Mouse (Mus musculus): ENCODE measurements around the gene Rab11fip3.

The Rab11fip3 gene

DNA sequence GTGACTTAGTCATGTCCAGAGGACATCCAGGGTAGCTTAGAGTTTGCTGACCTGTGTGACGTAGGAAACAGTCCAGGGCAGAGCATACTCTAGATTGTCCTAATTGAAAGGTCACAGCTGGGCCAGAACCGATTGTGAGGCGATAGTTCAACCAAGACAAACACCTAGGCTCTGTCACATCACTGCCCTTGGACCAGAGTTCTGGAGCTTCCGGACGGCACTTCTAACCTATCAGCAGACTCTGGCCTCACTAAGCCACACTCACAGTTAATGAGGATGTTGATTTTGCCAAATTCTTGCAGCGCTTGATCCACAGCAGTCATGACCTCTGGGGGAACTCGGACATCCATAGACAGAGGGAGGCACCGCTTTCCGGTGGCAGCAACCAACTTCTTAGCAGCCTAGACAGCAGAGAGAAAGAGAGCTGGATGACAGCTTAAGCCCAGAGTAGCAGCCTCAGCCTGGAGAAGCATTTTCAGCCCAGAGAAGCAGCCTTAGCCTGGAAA lies 17.8 kb upstream of the Rab11fip3 start:
- no peak for DNase-seq (ENCODE audit: low spot score in 2 of 2)

DNA sequence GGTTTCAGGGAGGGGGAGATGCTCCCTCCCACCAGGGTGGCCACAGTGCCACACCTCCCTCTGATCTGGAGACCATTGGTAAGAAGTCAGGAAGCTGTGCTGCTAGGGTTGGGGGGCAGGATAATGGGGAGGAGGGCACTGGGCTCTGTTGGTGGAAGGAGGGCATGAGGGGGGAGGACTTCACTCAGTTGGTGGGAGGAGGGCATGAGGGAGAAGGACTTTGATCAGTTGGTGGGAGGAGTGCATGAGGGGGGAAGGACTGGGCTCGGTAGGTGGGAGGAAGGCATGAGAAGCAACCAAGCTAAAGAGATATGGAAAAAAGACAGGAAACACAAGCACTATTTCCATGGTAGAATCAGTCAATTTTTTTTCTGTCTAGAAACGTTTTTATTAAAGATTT lies 11.5 kb upstream of the Rab11fip3 start:
- no peak for DNase-seq (ENCODE audit: low spot score in 2 of 2)

DNA sequence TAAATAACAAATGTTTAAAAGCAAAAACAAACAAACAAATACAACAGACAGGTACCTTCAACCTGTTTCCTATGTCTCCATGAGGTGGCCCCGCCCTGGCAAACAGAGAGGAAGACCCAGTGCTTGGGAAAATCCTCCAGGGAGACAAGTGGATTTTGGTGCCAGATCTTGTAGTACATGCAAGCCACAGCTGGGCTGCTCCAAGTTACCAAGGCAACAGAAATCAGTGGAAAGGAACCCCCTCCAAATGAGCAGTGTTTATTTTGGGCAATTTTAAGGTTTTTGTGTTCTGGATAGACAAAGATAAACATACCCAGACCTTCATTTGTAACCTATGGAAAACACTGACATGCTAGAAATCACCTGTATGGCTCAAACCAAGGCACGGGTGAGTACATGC lies 9.5 kb upstream of the Rab11fip3 start:
- no peak for DNase-seq (ENCODE audit: low spot score in 2 of 2)

DNA sequence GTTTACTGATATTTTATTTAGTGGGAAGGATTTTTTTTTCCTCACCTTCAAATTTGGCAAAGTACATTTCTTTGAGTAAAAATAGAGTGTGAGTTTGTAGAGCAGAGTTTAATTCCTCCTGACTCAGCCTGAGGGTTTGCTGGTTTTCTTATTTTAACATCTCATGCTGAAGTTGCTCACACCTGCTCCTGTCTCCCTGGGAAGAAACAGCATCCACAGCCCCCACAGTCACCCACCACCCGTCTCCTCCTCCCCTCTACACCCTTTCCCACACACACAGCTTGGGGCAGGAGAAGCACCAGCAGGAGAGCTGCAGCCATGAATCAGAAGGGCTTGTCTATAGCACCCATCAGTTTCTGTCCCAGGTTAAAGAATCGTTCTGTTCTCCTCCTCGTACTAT lies 5.9 kb upstream of the Rab11fip3 start:
- no peak for DNase-seq (ENCODE audit: low spot score in 2 of 2)

DNA sequence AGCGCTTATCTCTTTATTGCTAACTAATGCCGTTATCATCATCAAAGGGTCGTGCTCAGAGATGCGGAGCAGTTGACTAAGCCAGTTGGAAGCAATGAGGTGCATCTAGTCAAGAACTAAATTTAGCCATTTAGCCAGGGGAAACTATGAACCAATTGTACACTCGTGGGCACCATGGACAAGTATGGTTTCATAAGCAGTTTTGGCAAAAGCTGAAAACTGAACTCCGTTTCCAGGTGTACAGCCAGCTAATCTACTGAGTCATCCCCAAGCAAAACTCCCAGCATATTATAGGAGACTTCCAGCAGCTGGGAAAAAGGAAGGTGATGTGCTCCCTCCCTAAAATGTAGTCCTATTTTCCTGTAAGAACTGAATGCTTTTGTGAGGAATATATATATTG lies 781 bp upstream of the Rab11fip3 start:
- DNase-seq (ENCODE audit: low spot score in 2 of 2) = no peak

GRCm38 (mm10) chr17:26068024-26068830 lies 1.1 kb downstream of the Rab11fip3 start:
- DNase-seq (ENCODE audit: low spot score in 2 of 2) = peak in 1 of 2 experiments; percentile 8

GRCm38 (mm10) chr17:26066488-26067020 lies 2.8 kb downstream of the Rab11fip3 start:
- no peak for DNase-seq (ENCODE audit: low spot score in 2 of 2)

DNA sequence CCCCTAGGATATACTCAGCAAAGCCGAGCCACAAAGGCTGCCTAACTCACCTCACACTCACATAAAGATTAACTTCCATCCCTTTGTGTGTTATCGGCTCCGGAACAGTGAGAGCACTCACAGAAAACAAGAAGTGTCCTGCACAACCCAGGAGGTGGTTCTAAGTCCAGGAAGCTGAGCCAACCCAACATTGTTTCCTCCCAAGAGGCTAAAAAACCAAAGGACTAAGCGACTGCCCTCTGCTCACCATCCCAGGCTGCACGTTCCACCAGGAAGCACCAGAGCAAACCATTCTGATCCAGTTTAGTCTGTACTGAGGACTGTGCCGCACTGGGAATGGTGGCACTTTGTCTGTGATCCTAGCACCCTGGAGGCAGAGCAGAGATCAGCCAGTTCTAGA lies 4.4 kb downstream of the Rab11fip3 start:
- DNase-seq (ENCODE audit: low spot score in 2 of 2) = no peak

GRCm38 (mm10) chr17:26057787-26058567 lies 11.4 kb downstream of the Rab11fip3 start:
- DNase-seq (ENCODE audit: low spot score in 2 of 2) = no peak

- DNase-seq (ENCODE audit: low spot score in 2 of 2) = no peak
Measured at GRCm38 (mm10) chr17:26057278-26057677, 12.1 kb downstream of the Rab11fip3 start.

GRCm38 (mm10) chr17:26055164-26055563 lies 14.2 kb downstream of the Rab11fip3 start:
- DNase-seq (ENCODE audit: low spot score in 2 of 2) = no peak

DNA sequence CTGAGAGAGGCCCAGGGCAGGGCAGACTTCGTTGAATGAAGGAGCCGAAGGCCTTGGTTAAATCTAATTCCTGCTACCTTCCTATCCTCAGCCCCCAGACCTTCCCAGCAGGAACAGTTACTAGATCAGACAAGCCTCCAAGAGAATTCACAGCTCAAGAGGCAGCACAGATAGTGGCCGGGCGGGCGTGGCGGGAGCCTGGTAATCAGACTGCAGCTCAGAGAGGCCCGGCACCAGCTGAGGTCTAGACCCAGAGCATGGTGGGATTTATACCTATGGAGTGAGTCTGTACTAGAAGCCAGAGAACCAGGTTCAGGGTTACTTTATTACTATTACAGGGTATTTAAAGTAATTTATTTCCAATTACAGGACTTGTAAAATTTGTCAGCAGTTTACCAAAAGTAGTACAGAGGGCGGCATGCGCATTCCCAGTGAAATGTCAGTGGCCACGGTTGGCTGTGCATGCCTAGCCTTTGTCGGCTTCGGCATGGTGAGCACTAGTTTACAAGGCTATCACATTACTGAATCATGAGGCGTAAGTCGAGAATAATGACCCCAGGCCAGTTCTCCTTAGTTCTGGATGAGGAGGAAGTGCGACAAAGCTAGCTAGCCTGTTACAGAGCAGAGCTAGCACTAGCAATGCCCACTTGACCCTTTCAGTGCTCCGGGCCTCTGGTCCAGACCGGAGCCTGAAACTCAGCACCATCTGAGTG lies 15.1 kb downstream of the Rab11fip3 start:
- no peak for DNase-seq (ENCODE audit: low spot score in 2 of 2)

- no peak for DNase-seq (ENCODE audit: low spot score in 2 of 2)
Measured at GRCm38 (mm10) chr17:26052706-26053105, 16.6 kb downstream of the Rab11fip3 start.

- DNase-seq (ENCODE audit: low spot score in 2 of 2) = no peak
Measured at GRCm38 (mm10) chr17:26052074-26052473, 17.3 kb downstream of the Rab11fip3 start.

- no peak for DNase-seq (ENCODE audit: low spot score in 2 of 2)
Measured at GRCm38 (mm10) chr17:26048118-26048517, 21.2 kb downstream of the Rab11fip3 start.

DNA sequence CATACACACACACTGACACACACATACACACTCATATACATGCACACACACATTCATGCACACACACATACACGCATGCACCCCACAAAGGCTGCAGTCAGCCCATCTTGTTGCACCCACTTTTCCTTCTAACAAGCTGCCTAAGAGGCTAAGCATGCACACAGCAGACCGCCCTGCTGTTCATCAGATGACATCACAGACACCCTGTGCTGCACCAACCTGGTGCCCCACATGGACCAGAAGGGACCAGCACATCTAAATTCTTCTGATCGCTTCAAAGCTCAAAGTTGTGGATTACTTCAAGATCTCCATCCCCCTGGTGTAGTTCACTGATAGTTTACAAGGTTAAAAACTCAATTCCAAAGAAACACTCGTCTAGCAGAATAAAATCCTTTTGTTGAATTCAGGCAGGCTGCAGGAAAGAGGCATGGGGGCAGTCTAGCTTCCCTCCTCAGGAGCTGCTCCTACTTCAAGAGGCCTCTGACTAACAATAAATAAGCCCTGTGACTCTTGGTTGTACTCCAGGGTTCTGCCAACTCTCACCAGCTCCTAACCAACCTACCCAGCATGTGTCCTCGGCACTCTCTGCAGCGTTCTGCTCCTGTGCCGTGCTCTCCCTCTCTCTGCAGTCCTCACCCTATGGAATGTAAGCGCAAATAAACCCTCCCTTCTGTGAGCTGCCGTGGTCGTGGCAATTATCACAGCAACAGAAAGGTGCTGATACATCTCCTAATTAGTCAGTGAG lies 22.9 kb downstream of the Rab11fip3 start:
- no peak for DNase-seq (ENCODE audit: low spot score in 2 of 2)

GRCm38 (mm10) chr17:26045285-26045684 lies 24.1 kb downstream of the Rab11fip3 start:
- no peak for DNase-seq (ENCODE audit: low spot score in 2 of 2)

- no peak for DNase-seq (ENCODE audit: low spot score in 2 of 2)
Measured at GRCm38 (mm10) chr17:26043249-26043636, 26.1 kb downstream of the Rab11fip3 start.

- DNase-seq (ENCODE audit: low spot score in 2 of 2) = no peak
Measured at GRCm38 (mm10) chr17:26042599-26043248, 26.6 kb downstream of the Rab11fip3 start.

DNA sequence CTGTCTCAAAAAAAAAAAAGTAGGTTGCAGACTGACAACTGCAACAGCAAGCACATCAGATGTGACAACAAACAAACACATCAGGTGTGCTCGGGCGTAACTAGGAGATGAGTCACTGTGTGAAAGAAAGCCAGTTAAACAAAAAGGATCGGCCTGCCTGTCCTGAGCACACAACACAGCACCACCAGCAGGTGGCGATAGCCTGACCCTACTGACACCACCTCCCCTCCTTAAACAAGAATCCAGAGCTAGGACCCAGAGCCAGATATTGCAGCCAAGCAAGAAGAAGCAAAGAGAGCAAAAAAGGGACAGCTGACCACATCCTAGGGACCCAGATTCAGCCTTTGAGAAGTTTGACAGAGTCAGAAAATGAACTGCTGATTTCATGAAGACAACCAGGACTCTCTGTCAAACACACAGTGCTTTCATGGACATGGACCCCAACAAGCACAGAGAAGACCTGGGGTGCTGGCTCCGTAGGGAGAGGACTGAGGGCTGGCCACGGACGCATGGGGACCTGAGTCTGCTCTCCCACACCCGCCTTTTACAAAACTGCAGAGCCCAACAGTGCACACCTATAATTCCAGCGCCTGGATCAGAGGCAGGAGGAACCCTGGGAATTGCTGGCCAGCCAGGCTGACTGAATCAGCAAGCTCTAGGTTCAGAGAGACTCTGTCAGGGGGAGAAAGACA lies 28.1 kb downstream of the Rab11fip3 start:
- DNase-seq (ENCODE audit: low spot score in 2 of 2) = peak; percentile 4 to 55
